Mouse (Mus musculus): ENCODE data around the gene Atp8a2. TPM values are rescaled to one million over a fixed set of nuclear protein-coding genes. Genes with fewer than 3 reads are reported as not detected.
A peak's percentile ranks its signal among the peaks of the same experiment; 100 is the strongest.

Gene Atp8a2
- total RNA-seq, 2 experiments from 2014 or later, result 4.1 to 4.3 TPM

DNA sequence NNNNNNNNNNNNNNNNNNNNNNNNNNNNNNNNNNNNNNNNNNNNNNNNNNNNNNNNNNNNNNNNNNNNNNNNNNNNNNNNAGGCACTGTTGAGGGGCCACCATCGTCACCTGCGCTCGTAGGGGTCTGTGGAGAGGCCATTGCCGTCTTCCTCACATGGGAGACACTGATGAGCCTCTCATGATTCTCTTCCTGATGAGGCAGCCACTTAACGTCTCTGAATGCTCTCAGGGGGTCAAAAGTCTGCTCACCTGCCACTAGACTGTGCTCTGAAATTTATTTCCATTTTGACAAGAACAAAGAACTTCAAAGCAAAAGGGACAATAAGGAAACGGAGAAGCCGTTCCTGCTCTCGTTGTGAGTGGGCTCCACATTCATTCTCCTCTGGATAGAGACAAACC is 277.1 kb downstream of the Atp8a2 start:
- no peak for DNase-seq

DNA sequence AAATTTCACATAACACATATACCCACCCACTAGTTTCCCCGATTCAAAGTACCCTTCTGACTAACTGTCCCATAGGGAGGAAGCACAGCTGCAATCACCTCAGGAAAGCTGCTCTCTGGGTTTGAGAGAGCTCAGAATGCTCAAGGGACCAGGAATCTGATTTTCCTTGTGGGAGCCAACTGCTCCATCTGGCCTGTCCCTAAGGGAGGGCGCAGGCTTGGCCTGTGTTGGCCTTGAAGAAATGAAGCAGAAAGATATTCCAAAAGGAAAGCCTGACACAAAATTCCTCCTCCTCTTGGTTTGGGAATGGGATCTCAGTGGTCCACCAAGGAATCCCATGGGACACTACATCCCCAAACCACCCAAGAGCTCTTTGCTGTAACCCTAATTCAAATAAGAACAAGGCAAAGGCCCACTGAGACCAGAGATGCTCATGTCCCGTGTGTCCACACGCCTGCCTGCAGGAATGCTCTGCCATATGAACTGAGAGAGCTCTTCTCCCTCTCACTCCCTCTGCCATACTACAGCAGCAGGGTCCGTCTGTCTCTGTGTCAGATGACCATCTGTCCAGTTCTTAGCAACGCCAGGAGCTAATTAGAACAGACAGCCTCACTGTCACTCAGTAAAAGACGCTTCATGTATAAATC is 293.4 kb downstream of the Atp8a2 start:
- no peak for DNase-seq

DNA sequence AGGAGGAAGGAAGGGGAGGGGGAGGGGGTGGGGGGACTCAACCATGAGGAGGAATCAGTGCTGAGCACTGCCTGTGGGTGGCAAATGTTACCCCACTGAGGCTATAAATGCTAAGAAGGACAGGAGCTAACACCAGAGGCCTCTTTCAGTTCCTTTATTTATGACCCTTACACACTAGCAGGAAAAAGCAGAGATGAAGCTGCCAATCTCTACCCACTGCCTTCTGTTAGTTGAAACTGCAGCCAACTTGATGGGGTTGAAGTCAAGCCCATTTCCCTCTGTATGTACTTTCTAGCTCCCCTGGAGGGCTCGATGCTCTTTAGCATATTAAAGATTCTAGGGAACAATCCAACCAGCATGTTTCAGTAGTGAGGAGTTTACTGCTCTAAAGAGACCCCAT is 303.0 kb downstream of the Atp8a2 start:
- no peak for DNase-seq

DNA sequence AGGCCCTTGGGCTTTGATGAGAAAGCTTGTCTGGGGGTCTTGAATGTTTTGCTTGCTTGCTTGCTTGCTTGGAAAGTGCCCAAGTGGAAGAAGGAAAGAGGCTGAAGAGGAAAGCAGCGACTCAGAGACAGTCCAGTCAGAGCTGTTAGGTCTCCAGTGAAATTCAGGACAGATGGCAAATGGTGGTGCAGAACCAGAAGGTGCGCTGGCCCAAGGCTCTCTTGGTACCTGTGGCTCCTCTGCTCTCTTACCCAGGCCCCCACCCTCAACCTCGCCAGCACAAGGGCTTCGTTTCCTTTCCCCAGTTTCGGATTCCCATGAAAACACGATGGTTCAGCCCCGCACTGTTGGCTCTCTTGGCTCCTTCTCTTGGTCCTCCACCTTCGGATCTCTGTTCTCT is 304.9 kb downstream of the Atp8a2 start:
- no peak for DNase-seq

DNA sequence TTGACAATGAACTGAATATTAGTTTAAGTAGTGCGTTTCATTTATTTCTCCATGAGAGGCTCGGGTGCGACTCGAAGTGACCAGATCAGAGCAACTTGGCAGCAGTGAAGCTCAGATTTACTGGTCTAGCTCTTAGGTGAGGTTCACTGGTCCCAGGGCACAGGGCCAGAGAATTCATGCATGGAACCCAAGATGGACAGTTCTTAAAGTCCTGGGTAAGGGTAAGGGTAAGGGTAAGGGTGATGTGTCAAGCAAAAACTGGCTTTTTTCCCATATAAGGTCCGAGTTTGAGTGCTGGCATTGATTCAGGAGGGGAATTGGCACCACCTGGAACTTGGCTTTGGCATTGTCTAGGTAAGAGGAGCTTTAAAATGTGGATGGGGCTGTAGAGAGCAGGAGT is 305.5 kb downstream of the Atp8a2 start:
- DNase-seq, result no peak

DNA sequence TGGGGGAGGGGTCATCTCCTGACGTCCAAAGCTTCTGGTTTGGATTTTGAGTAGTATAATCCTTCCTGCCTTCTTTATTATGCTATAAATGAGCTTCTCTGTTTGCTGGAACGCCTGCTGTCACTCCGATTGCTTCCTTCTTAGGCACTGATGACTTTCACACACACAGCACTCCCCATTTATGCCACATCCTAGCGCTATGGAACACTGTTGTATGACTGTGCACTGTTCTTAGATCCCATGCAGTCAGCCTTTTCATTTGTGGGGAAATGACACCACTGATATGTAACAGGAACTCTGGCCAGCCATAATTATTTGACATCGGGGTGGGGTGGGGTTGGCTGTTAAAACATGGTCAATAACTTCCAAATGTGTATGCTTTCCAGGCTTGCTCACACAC is 306.2 kb downstream of the Atp8a2 start:
- no peak for DNase-seq

DNA sequence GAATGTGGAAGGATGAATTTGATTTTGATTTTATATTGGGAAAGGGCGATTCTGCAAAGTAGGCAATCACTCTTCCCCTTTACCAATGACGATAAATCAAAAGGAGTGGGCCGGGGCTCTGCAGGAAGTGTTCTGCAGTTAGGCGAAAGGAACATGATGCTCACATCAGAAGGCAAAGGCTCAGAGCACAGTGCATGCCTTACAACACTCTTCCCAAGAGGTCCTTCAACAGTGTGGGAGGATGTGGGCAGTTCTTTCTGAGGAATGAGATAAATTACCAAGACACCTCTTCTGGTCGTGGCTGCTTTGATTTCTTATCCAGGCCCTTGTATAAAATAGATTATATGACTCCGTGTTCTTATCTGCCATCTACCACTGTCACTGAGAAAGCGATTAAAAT is 306.9 kb downstream of the Atp8a2 start:
- DNase-seq, result no peak

DNA sequence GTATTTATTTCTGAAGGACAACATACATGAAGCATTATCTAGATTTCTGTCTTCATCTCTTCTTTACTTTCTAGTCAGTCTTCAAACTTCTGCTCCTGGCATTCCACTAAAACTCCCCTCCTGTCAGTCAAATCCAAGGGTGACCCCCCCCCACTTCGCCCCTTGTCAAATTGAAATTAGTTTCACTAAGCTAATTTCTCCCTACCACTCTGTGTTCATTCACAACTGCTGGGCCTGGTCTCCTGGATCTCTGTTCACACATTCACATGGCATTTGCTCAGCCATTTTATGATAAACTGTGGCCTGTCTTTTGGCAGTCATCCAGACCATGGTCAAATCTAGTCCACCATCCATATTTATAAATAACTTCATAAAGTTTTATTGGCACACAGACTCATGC is 308.5 kb downstream of the Atp8a2 start:
- DNase-seq, result no peak

DNA sequence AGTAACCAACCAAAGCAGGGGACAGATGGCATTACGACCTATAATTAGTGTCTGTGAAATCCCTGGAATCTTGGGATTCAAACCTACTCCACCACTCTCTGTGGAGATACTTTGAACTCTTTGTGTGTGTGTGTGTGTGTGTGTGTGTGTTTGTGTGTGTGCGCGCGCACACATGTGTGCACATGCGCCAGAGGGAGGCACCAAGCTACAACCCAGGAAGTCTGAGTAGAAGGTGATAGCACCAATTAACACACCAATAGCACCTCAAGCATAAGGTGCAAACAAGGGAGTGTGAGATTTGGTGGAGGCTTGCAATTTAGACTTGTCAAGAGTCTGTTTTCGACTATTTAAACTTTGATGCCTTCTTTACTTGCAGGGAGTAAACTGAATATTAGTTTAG is 308.9 kb downstream of the Atp8a2 start:
- no peak for DNase-seq

DNA sequence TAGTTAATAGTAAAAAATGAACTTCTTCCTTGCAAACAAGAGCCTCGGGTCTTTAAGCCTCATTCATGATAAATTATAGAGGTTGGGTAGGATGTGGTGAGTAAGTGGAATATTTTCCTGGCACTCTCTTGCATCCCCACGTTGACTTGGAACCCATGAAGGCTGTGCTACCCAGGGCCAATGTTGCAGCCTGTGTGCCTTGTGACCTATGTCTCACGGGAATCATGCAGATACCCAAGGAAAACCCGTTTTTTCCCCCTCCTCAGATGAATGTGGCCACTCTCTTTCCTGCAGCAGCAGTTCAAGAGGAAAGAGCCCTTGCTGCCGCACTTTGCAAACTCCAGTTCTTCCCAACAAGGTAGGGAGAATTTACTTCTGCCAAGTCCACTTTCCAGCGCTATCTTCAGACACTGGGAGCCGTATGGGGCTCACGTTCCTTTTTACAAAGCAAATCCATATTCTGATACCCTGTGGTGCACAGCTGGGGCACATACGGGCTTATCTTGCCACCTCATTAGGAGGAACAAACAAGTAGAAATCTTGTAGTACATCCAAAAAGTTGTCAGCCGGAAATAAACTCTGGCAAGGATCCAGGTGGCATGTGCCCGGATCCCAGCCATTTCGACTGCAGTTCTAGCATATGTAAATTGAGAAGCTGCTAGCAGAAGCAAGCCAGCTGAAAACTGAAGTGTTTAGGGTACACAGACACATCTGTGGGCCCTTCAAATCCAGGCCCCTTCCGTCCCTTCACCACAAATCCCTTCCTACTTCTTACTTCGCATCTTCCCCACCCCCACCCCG is 309.7 kb downstream of the Atp8a2 start:
- DNase-seq, result peak; percentile 44

DNA sequence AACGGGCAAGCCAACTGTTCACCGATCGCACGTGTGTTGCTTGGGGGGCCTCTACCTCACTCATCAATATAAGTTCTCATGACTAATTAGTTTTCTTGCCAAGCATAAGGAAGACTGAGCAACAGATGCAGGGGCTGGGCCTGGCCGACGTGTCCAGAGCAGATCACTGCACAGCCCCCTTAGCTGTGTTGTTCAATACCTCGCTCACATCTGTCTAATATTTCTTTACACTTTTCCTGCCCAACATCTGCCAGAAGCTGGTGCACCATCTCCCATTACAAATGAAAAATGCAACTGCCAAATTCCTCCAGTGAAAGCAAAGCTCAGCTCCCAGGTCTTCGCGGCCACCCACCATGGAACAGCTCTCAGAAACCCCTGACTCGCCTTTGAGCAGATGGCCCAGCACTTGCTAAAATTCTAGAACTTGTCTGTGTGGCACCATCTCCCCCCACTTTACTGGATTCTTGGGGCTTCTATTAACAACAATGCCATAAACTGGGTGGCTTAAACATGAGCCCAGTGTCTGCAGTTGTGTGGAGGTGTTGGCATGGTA is 313.4 kb downstream of the Atp8a2 start:
- no peak for DNase-seq

DNA sequence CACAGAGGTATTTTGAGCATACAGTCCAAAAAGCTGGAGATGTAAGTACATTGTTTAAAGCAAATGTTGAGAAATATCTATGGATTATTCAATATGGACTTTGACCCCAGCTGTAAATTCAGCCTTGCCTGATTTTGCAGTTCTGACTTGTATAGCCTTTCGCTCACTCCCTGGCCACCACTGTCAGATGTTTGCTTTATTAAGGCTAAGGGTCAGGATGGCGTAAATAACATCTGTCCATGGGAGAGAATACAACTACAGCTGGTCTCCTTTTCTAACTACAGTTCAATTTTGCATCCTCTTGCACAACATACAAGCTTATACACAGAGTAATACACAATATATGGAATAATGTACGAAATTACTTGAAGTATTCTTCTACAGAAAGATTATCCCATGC is 316.1 kb downstream of the Atp8a2 start:
- no peak for DNase-seq

DNA sequence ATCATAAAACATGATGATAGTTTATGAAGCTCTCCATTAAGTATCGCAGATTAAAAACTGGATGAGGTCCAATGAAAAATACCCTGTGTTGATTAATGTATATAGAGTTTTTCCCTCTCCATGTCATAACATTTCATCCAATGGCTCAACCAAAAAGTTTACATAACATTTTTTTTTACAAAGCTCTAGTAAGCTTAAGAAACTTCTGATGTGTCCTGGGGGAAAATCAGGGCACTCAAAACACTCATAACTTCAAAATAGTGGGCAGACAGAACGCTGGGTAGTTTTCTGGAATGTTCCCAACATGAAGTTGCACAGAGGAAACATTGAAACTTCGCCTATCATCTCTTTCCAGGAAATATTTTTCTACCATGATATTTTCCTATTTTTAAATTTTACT is 318.7 kb downstream of the Atp8a2 start:
- DNase-seq, result no peak

DNA sequence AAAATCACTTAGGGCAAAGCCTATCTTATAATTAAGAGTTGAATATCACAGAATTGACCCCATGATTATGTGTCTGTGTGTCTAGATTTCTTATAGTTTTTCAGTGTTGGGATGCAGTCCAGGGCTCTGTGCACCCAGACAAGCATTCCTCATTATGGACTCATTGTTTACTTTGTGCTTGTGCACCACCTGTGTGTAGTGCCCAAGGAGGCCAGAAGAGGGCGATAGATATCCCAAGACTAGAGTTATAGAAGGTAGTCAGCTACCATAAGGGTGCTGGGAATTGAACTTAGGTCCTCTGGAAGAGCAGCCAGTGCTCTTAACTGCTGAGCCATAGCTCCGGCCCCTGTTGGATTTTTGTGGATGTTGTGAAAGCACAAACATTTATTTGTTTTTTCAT is 320.5 kb downstream of the Atp8a2 start:
- no peak for DNase-seq

DNA sequence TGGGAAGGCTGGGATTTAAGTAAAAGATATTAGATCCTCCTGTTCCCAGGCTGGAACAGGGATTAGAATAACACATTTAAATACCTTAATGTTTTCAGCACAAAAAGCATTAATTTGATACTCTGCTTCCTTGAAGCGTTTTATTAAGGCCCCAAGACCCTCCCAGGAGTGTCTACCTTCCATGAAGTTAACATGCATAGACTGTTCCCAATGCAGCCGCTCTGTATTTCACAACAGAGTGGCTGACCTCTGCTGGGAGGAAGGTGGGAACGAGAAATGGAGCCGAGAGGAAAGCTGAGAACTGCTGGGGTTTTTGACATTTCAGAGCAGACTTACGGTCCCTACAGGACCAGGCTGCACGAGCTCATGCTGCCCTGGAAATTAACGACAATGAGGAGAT is 328.6 kb downstream of the Atp8a2 start:
- DNase-seq, result no peak

DNA sequence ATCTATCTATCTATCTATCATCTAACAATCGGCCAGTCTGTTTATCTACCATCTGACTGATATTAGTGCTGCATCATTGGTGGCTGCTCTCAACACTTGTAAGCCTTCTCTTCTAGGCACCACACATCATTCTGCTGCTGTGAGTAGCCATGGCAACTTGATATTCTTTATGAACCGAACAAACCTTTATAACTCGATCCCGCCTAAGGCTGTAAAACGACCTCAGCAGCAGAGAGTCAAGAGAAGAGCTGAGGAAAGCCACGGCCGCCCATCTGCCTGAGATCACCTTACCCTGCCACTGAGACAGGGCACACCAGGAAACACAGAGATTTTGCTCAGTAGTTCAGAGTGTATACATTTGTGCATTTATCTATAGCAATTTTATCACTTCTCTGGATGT is 329.2 kb downstream of the Atp8a2 start:
- DNase-seq, result no peak

DNA sequence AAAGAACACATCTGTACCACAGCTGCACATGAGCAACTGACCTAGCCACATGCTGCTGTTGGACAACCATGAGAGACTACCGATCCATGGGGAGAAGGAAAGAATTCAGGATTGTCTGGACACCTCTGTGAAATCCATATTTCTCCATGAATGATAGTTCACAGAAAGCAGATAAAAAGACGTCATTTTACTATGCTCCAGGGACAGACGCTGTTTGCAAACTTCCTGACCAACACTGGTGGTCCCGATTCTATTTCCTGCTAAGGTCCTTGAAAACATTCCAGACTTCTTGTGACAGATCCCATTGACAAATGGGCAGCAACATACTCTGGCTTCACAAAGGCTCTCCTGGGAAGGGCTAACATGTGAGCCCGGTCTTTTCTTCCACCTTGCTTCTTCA is 331.0 kb downstream of the Atp8a2 start:
- DNase-seq, result no peak

DNA sequence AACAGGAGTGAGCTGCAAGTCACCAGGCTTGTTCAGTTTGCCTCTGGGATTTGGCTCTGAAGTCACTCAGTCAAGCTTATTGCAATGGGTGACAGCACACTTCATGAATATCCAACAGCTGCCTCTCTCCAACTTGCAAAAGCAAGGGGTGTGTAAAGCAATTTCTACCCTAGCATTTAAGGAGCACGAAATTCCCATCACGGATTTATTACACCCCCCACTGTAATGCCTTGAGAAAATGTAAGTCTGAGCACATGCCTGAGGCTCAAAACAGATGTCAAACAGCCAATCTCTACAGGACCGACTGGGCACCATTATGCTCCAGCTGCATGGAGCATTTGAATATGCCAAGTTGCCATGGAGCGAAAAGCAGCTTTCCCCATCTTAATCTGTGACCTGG is 334.6 kb downstream of the Atp8a2 start:
- no peak for DNase-seq

DNA sequence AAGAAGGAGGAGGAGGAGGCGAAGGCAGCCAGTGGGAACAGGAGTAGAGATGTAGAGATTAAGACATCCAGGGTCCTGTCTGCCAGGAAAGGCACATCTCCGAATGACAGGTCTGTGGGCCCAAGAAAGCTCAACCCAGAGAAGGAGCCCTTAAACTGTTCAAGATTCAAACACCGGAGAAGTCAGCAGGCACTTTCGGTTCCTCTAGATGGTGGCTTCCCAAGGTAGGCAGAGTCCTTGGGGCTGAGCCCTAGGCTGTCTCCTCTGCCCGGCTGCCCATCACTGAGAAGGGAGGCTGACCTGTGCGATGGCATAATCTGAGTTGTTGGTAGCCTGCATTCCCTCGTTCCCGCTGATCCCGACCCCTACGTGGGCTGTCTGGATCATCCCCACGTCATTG is 337.1 kb downstream of the Atp8a2 start:
- no peak for DNase-seq

DNA sequence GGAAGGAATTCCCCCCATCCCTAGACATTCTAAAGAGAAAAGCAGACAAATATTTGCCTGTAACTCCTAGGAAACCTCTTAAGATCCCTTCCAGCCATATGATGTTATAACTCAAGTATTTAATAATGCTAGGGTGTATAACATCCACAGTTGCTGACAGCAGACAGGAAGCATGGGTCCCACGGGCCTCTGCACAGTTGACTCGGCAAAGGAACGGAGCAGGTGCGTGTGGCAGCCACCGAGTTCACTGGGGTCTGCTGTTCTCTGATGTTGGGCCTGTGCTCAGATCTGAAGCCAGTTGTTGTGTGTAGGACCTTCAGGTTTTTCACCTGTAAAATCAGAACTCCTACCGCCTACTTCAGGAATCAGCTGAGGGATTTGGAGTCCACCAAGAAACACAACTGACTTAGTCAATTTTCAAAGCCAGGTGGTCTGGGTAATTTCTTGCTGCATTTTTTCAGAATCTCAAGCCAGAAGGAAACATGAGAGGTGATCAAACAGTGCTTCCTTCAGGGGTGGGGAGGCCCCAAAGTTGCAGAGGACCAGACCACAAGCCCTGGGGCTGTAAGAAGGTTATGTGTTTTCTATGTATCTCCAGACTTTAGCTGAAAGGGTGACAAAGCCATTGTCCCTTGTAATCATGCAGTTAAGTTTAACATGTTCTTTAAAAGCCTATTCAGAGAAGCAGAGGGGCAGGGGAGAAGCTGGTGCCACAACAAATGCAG is 338.3 kb downstream of the Atp8a2 start:
- DNase-seq, result no peak

DNA sequence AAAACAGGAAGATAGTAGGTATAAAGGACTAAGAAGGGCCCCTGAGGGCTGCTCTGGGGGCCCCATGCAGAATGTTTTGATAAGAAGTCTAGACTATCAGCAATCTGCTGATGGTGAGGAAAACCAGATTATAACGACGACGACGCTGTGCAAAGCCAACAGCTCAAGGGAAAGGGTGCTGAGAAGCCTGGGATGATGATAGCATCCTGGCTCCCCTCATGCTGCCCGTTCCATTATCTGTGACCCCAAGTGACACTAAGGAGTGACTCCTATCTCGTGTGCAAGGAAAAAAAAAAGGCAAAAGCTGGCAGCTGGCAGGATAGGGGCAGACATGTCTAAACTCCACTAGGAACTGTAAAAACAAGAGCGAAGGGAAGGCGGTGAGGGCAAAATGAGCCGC is 343.8 kb downstream of the Atp8a2 start:
- no peak for DNase-seq

DNA sequence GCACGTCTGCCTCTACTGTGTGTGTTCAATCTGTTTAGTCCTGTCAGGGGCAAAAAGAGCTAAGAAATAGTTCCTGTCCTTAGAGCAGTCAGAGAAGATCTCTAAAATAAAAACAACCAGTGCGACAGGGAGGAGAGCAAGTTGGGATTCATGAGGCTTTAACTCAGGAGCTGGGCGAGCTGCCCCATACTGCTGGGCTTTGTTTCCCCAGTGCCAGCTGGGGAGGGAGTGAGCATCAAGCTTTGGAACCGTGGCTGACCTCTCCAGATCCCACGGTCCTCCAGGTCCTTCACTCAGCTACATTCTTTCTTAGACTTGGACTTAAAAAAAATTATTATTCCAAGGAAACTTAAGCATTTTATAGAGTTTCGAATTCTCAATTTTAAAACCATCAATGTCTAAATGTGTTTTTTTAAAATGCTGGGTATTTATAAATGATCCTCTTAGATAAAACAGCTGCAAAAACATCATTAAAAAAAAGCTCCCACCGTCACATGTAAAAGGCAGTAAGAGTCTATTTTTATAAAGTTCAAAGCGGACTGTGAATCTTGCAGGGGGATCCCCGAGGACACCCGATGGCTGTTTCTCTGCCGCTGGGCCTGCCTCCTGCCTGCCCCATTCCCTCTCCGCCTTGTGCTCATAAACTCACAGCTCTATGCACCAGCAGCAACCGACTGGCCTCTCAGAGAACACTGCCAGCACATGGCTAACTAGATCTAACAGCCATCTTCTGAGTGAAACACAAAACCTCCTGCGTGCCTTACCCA is 350.2 kb downstream of the Atp8a2 start:
- DNase-seq, result peak; percentile 5
